Mouse (Mus musculus): ENCODE measurements around the gene Nrcam. TPM values are rescaled to one million over a fixed set of nuclear protein-coding genes. Genes with fewer than 3 reads are reported as not detected.

Gene Nrcam
- total and polyA plus RNA-seq, 3 experiments = 0.05 to 0.33 (median 0.13) TPM

- TF ChIP-seq CHD2 (IDR thresholded peaks at IDR 0.05; ENCODE audit: low read length) (no peak), EP300 (IDR thresholded peaks at IDR 0.05; ENCODE audit: low read length) (no peak), MAZ (IDR thresholded peaks at IDR 0.05; ENCODE audit: low read depth, low read length) (no peak), ZC3H11A (IDR thresholded peaks at IDR 0.05; ENCODE audit: low read depth, low read length) (no peak), USF1 (IDR thresholded peaks at IDR 0.05; ENCODE audit: low read depth, low read length) (no peak), NRF1 (IDR thresholded peaks at IDR 0.05; ENCODE audit: low read depth, low read length) (no peak), ELF1 (IDR thresholded peaks at IDR 0.05; ENCODE audit: low read depth, low read length) (no peak), ZMIZ1 (IDR thresholded peaks at IDR 0.05; ENCODE audit: low read depth, low read length) (no peak), E2F4 (IDR thresholded peaks at IDR 0.05; ENCODE audit: insufficient replicate concordance, low read depth, low read length) (no peak), POLR2A (IDR thresholded peaks at IDR 0.05; ENCODE audit: low read depth, low read length) (no peak), MYC (IDR thresholded peaks at IDR 0.05; ENCODE audit: low read depth, low read length) (no peak), CHD1 (IDR thresholded peaks at IDR 0.05; ENCODE audit: low read depth, low read length) (no peak), CTCF (conservative IDR thresholded peaks at IDR 0.05 in 1 of 2, IDR thresholded peaks at IDR 0.05 in 1 of 2; ENCODE audit: low read depth in 2 of 2, low read length in 2 of 2) (no peak), TBP (conservative IDR thresholded peaks at IDR 0.05; ENCODE audit: low read depth, low read length) (no peak), MAFK (IDR thresholded peaks at IDR 0.05; ENCODE audit: insufficient replicate concordance, low read length) (no peak)
- in situ Hi-C loops (cut with MboI; ENCODE audit: low pct_ligation_motif_present, low pct_unique_long_range_greater_than_20kb, low sequenced_read_pairs) (no loop called here), dilution Hi-C loops (cut with MboI; ENCODE audit: extremely low pct_ligation_motif_present, extremely low pct_unique_long_range_greater_than_20kb, low sequenced_read_pairs) (no loop called here)
- Histone ChIP-seq H3K4me1 (ENCODE audit: control insufficient read depth in 1 of 2, insufficient read depth in 2 of 2) (no peaks in the 10 kb centered on the region), H3K36me3 (replicated peaks in 1 of 2; ENCODE audit: control insufficient read depth in 1 of 2, insufficient read depth in 1 of 2, low read length in 1 of 2) (no peaks in the 10 kb centered on the region), H3K79me2 (replicated peaks; ENCODE audit: control insufficient read depth, extremely low read depth, insufficient read depth, poor library complexity, severe bottlenecking) (no peaks in the 10 kb centered on the region), H3K4me3 (replicated peaks in 1 of 3; ENCODE audit: low read depth in 2 of 3, low read length in 2 of 3, poor library complexity in 1 of 3) (no peak overlapping the region), H3K9ac (ENCODE audit: insufficient read depth, low read depth) (no peak overlapping the region), H3K4me2 (ENCODE audit: insufficient read depth, low read depth, poor library complexity, severe bottlenecking) (no peak overlapping the region), H3K27me3 (replicated peaks) (no peaks in the 10 kb centered on the region), H3K9me3 (replicated peaks; ENCODE audit: low read length) (no peaks in the 10 kb centered on the region), H3K27ac (ENCODE audit: insufficient read depth, low read depth) (no peak overlapping the region)
- no peak for DNase-seq (ENCODE audit: extremely low read depth)
Measured at GRCm38 (mm10) chr12:44639341-44639921, 310.7 kb downstream of the Nrcam start.

- TF ChIP-seq USF2 (conservative IDR thresholded peaks at IDR 0.05; ENCODE audit: low read depth, low read length) (no peak), ZKSCAN1 (IDR thresholded peaks at IDR 0.05; ENCODE audit: borderline replicate concordance, low read depth, low read length) (no peak), MXI1 (IDR thresholded peaks at IDR 0.05; ENCODE audit: low read depth, low read length) (no peak), USF1 (IDR thresholded peaks at IDR 0.05; ENCODE audit: low read depth, low read length) (no peak), CHD2 (IDR thresholded peaks at IDR 0.05; ENCODE audit: low read length) (no peak)
- no peak overlapping the region for H3K4me2 ChIP-seq (ENCODE audit: insufficient read depth, low read depth, poor library complexity, severe bottlenecking)
- in situ Hi-C loops (cut with MboI; ENCODE audit: low pct_ligation_motif_present, low pct_unique_long_range_greater_than_20kb, low sequenced_read_pairs) (no loop called here), dilution Hi-C loops (cut with MboI; ENCODE audit: extremely low pct_ligation_motif_present, extremely low pct_unique_long_range_greater_than_20kb, low sequenced_read_pairs) (no loop called here)
- H3K9me3 ChIP-seq (replicated peaks; ENCODE audit: low read length) = no peaks in the 10 kb centered on the region
- no peak overlapping the region for H3K4me3 ChIP-seq (replicated peaks in 1 of 3; ENCODE audit: low read depth in 2 of 3, low read length in 2 of 3, poor library complexity in 1 of 3)
- H3K4me1 ChIP-seq (ENCODE audit: control insufficient read depth in 1 of 2, insufficient read depth in 2 of 2) = no peaks in the 10 kb centered on the region
- no peaks in the 10 kb centered on the region for H3K27me3 ChIP-seq (replicated peaks)
- DNase-seq (ENCODE audit: extremely low read depth) = no peak
- no peak overlapping the region for H3K9ac ChIP-seq (ENCODE audit: insufficient read depth, low read depth)
- H3K36me3 ChIP-seq (replicated peaks in 1 of 2; ENCODE audit: control insufficient read depth in 1 of 2, insufficient read depth in 1 of 2, low read length in 1 of 2) = no peaks in the 10 kb centered on the region
- no peaks in the 10 kb centered on the region for H3K79me2 ChIP-seq (replicated peaks; ENCODE audit: control insufficient read depth, extremely low read depth, insufficient read depth, poor library complexity, severe bottlenecking)
- no peak overlapping the region for H3K27ac ChIP-seq (ENCODE audit: insufficient read depth, low read depth)
Measured at GRCm38 (mm10) chr12:44640579-44640978, 311.9 kb downstream of the Nrcam start.

Other genes with a start within 250 kb of the Nrcam start
- 3.6 and 4.3 TPM in 2 replicates for gene Dnajb9, start 118.6 kb upstream of the Nrcam start, total RNA-seq (2012; rRNA removed)
- gene Dnajb9, start 118.6 kb upstream of the Nrcam start, total RNA-seq (2014; rRNA removed) = 15.0 and 16.0 TPM in 2 replicates
- gene Dnajb9, start 118.6 kb upstream of the Nrcam start, polyA plus RNA-seq (2012; ENCODE audit: insufficient read length, low read depth) = 20.8 and 21.4 TPM in 2 replicates
- 30.1 and 32.3 TPM in 2 replicates for gene Pnpla8, start 107.5 kb upstream of the Nrcam start, total RNA-seq (2012; rRNA removed)
- 129 and 145 TPM in 2 replicates for gene Pnpla8, start 107.5 kb upstream of the Nrcam start, total RNA-seq (2014; rRNA removed)
- 63.7 and 75.2 TPM in 2 replicates for gene Pnpla8, start 107.5 kb upstream of the Nrcam start, polyA plus RNA-seq (2012; ENCODE audit: insufficient read length, low read depth)